Mouse (Mus musculus) E14TG2a.4 (cell line): Measurements from ENCODE around the gene Scel.

ENCODE experiments used
- CTCF ChIP-seq: conservative IDR thresholded peaks from 2 replicates; pipeline ENCODE4 v1.5.1; 2014; ENCODE audit warnings: low read length
- NANOG ChIP-seq: IDR thresholded peaks from 2 replicates; pipeline ENCODE4 v1.6.1; 2014; ENCODE audit warnings: borderline replicate concordance, low read length, mixed read lengths

DNA sequence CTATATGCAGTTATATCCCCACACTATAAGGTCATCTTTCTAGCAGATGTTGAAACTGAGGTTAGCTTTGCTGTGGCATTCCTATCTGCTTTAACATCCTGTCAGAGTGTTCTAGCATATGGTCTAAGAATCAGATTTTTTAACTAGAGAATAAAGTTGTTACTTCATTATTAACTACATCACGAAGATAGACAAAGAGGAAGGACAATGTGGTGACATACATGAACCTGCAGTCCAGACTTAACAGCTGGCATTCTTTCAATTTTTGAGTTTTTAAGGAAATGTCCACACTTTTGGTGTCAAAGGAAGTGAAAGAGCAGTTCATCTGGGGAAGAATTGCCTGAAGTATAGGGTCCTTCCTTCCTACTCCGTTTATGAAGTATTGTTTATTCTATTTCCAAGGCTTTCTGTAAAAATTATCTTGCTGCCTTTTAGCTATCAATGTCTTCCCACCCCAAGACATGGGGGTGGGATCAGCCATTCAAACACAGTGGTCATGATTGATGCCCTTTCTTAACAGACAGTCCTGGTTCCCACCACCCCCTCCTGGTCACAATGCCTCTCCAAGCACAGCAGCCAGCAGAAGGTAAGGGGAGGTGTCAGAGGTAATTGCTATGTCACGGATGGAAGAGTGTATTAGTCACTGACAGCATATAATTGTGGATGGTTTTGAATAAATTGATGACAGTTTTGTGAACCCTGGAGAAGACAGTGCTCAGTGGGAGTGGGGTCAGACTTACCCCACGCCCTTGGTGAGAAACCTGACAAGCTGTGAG lies 30.4 kb downstream of the Scel start:
- no peak for TF ChIP-seq CTCF
- no peak for TF ChIP-seq NANOG
